Mouse (Mus musculus) liver (tissue): ENCODE results near the gene Cers3.

Experiments used
- DNase-seq: peaks from one replicate; pipeline ENCODE4 v3.0.0-alpha.2; 2020; ENCODE audit warnings: mixed read lengths

Gene Cers3

DNA sequence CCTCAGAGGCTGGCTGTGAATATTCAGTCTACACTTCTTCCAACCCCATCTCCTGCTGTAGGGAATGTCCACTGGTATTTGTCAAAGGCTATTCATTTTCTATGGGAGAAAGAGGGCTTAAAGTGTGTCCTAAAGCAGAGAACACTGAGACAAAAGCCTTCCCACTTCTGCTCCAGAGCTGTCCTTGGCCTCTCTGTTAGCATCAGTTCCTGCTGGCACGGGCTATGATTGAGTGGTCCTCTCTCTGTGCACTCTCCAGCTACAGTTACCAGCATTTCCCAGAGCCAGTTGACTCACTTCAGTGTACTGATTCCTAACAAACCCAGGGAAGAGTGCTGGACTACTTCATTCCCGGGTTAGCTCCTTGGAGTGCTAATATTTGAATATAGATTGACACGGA is 43.2 kb downstream of the Cers3 start:
- DNase-seq, result no peak

GRCm38 (mm10) chr7:66787816-66788215 is 44.5 kb downstream of the Cers3 start:
- DNase-seq, result no peak

- DNase-seq, result no peak
Observed at GRCm38 (mm10) chr7:66789860-66790748, 46.8 kb downstream of the Cers3 start.

DNA sequence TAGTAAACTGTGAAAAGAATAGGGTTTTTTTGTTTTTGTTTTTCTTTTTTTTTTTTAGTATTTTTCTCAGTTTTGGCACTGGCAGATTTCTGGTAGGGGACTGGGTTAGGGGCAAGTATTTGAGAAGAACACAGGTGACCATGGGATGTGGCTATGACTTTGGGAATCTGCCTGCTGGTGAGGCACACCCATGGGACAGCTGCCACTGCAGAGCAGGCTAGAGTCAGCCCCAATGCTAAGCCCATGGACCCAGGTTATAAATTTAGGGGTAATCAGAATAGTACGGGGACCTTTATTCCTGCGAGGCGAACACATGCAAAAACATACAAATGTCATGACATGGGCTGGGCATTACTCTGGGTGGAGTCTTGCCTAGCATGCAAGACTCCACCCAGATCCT is 47.7 kb downstream of the Cers3 start:
- no peak for DNase-seq

GRCm38 (mm10) chr7:66796909-66797308 is 53.6 kb downstream of the Cers3 start:
- DNase-seq, result no peak

- DNase-seq, result no peak
Observed at GRCm38 (mm10) chr7:66797345-66797744, 54.0 kb downstream of the Cers3 start.

DNA sequence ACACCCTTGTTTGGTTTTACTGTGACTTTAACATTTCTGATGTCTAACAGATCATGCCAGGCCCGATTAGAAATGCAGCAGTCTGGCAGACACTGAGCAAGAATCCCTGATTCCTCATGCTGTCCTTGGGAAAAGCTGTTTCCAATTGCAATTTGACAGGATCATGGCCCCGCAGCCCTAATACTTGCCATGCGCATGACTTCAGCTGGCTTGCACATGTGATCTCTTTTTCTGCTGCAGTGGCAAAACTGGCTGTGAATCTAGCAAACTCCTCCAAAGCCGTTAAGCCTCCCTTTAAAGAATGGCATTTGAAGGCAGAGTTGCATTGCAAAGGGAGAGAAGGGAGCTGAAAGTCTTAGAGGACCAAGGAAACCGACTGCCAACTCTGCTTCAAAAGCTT is 55.5 kb downstream of the Cers3 start:
- no peak for DNase-seq

- DNase-seq, result no peak
Observed at GRCm38 (mm10) chr7:66800784-66801183, 57.5 kb downstream of the Cers3 start.

DNA sequence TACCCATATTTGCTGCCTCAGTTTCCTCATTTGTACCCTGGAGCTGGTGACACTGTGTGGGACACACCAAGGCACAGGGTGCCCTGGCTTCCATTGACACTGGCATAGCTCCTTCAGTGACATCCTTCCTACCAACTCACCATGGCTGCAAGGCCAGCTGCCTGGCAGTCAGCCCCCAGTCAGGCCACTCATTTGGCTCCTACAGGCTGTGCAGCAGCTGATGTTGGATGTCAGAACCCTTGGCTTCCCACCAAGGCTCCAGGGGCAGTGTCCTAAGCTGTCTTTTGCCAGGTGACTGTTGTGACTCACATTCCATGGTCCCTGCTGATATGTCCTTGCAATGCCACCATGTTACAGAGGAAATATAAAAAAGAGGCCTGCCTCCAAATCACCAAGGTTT is 58.5 kb downstream of the Cers3 start:
- DNase-seq, result no peak

DNA sequence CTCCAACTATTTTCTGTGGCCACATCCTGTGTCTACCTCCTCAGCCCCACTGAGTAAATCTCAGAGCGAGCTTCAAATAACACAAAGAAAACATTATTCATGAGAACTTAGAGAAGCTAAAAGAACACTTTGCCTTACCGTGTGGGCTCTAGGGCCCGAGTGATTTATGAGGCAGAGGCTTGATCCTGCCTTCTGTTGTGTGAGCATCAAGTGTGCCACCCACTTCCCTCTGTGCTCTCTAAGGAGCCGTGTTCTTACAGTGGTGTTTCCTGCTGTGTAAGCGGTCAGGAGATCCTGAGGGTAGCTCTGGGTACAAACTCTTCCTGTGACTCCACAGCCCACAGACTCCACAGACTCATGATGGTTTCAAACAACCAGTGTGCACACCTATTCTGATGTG is 60.5 kb downstream of the Cers3 start:
- no peak for DNase-seq

DNA sequence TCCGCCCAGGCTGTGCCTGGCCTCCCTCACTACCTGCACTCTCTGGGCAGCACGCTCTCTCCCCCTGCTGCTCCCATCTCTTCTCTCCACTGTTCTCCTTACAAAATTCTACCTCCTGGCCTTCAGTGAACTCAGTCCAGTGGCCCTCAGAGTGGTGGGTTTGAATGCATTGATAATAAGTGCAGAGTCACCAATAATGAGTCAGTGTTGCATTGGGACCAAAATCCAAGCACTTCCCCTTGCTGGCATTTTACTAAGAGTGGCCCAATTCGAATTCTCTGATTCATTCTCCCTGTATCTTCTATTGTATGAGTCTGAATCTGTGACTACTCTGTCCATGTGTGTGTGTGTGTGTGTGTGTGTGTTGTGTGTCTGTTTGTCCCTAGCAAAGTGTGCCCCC is 63.5 kb downstream of the Cers3 start:
- DNase-seq, result no peak

GRCm38 (mm10) chr7:66810436-66810835 is 67.1 kb downstream of the Cers3 start:
- no peak for DNase-seq

GRCm38 (mm10) chr7:66811294-66811693 is 68.0 kb downstream of the Cers3 start:
- DNase-seq, result no peak

GRCm38 (mm10) chr7:66812289-66812688 is 69.0 kb downstream of the Cers3 start:
- DNase-seq, result no peak

- no peak for DNase-seq
Observed at GRCm38 (mm10) chr7:66812737-66813136, 69.4 kb downstream of the Cers3 start.

DNA sequence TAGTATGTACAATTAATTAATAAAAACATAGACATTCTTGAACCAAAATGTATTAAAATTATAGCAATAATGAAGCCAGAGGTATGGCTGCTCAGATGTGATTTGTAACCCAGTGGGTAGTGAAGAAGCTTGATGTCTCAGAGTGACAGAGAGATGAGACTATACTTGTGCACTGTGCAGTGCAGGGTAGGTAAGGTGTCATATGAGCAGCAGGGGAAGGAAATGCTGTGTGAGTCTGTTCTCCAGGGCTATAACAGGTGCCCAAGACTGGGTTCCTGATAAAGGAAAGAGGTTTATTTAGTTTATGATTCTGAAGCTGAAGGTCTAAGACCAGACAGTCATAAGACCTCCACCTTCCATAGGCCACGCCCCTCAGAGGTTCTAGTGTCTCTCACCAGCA is 69.9 kb downstream of the Cers3 start:
- DNase-seq, result no peak

DNA sequence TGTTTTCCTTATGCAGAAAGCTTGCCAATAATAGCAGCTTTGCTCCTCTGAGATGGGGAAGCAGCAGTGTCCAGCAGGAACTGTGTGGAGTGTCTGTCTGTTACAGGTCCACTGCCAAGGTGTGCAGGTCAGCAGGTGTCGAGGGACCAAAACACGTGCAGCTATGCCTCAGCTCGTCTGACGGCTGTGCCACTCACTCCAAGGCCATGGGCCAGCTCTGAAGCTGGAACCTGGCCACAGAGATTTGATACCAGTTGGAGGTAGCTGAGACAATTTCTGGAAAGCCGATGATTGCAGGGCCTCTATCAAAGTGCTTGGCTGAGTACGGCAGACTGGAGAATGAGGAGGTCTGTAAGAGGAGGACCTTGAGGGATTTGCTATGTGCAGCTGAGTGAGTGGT is 72.2 kb downstream of the Cers3 start:
- no peak for DNase-seq

DNA sequence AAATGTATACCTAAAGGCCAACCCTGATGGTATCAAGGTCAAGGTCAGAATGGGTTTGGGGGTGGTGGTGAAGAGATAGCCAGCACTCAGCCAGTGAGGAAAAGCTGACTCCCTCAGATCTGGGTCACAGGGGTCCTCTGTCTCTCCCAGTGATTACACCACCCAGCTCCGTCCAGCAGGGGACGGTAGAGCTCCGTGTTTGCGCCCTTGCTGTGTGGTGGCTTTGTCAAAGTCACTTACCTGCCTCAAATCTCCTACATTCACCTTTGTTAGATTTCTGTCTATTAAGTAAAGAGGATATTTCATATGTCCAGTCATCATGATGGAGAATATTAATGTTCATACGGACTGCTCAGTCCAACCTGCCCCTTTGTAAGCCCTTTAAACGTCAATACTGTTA is 76.7 kb downstream of the Cers3 start:
- DNase-seq, result peak; percentile 29

DNA sequence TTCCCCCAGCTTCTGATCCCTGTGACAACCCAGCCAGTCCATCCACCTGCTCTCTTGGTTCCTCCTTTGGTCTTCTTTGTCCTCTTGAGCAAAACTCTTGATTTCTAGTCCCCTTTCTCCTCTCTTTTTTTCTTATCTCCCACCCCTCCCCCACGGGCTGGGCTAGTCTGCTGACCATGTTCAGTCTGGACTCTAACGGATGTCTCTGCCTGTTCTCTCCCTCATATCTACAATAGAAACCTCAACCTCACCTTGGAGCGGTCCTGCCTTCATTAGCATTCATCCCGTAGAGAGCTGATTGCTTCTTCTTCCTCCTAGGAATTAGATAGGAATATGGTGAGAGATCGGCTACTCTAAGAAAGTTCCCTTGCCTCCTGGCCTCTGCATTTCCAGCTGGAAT is 87.5 kb downstream of the Cers3 start:
- no peak for DNase-seq

DNA sequence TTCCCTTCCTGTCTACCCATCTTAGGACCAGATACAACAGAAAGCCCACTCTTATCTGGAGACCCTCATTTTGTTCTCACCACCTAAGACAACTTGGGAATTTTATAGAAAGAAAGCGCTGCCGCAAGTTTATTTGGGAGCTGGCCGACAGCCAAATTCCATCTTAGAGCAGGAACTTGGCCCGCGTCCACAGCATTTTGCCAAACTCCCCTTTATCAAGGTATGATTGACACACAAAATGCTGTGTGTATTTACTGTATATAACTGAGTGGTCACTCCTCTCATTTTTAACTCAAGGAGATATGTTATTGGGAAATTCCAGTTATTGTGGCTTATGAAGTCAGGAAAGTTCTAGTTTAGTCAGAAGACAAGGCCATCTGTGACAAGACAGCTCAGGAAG is 88.0 kb downstream of the Cers3 start:
- DNase-seq, result peak; percentile 37

GRCm38 (mm10) chr7:66839463-66840007 is 96.2 kb downstream of the Cers3 start, which contains the start of gene Adamts17:
Gene Adamts17, plus strand, starts transcription at chr7:66839735.
- DNase-seq, result peak; percentile 85

GRCm38 (mm10) chr7:66840008-66840719 is 96.9 kb downstream of the Cers3 start:
- peak; percentile 32 for DNase-seq

DNA sequence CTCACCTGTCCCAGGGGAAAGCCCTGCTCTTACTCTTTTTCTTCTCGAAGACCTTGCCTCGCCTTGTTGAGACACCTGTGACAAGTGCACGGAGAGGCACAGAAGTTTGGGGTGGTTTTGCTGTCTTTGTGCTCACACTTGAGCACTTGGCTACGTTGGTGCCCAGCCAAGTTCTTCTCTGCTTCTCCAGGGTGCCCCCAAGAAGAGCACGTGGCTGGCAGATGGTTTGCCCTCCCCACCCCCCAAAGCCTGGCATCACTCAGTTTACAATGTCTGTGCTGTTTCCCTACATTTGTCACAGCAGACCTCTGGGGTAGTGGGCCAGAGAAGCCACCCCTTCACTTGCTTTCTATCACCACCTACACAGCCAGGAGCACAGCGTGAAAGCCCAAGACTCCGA is 97.9 kb downstream of the Cers3 start:
- no peak for DNase-seq

DNA sequence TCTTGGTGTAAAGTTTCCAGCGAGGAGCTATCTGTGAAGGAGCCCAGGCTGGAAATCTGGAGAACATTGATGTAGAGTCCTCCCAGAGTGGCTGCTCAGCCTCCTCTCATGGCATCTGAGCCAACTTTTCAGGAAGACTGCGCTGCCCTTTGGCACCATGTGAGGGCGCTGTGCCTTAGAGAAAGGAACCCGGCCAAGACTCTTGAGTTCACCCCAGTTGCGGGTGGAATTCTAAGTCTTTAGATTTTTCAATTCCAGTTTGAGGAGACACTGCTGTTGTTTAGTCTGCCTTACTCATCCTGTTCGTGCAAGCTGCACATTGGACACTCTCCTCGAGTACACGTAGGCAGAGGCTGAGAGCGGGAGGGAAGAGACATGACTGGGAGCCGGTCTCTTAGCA is 98.7 kb downstream of the Cers3 start:
- DNase-seq, result peak; percentile 50
